Mouse (Mus musculus): ENCODE measurements at regions not wholly inside any gene's neighbourhood (a gene's known extent, or its start where the extent isn't known, plus 50 kb on each side); places are given as distances from the start of the nearest gene placed in this dataset.

DNA sequence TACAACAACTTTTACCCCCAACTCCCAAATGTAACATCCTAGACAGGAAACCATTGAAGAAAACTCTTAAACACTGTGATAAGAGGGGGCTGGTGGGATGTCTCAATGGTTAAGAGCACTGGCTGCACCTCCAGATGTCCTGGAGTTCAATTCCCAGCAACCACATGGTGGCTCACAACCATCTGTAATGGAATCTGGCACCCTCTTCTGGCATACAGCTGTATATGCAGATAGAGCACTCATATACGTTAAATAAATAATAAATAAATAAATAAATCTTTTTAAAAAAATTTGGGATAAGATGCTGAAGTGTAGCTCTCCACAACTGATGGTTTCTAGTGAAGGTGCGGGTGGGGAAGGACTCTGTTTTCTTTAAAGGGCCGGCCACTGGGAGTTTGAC, 69.3 kb downstream of the Kctd15 start:
- DNase-seq (ENCODE audit: low spot score in 2 of 2) = no peak
- intact Hi-C loops (cut with DNase I) = no loop called here

- intact Hi-C loops (cut with DNase I) = no loop called here
- DNase-seq (ENCODE audit: low spot score in 2 of 2) = no peak
These were observed 71.1 kb downstream of the Kctd15 start for GRCm38 (mm10) chr7:34585312-34585865.

DNA sequence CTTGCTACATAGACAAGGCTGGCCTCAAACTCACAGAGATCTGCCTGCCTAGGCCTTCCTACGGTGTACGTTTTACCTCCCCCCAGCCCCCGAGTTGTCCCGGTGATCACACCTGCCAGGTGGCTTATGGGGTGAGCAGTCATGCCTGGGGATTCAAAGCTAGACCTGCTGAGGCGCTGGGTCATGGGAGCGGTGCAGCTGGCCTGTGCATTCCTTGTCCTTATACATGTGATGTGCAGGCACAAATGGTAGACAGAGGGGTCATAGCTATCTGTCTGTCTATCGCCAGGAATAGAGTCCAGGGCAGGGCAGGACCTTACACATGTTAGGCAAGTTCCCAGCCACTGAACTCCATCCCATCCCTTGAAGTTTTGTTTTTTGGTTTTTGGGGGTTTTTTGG, 71.7 kb downstream of the Kctd15 start:
- intact Hi-C loops (cut with DNase I) = no loop called here
- no peak for DNase-seq (ENCODE audit: low spot score in 2 of 2)

- no peak for DNase-seq (ENCODE audit: low spot score in 2 of 2)
- intact Hi-C loops (cut with DNase I) = no loop called here
These were observed 75.7 kb downstream of the Kctd15 start for GRCm38 (mm10) chr7:34580866-34581265.

GRCm38 (mm10) chr7:34571295-34571694, 85.2 kb downstream of the Kctd15 start:
- intact Hi-C loops (cut with DNase I) = no loop called here
- no peak for DNase-seq (ENCODE audit: low spot score in 2 of 2)

DNA sequence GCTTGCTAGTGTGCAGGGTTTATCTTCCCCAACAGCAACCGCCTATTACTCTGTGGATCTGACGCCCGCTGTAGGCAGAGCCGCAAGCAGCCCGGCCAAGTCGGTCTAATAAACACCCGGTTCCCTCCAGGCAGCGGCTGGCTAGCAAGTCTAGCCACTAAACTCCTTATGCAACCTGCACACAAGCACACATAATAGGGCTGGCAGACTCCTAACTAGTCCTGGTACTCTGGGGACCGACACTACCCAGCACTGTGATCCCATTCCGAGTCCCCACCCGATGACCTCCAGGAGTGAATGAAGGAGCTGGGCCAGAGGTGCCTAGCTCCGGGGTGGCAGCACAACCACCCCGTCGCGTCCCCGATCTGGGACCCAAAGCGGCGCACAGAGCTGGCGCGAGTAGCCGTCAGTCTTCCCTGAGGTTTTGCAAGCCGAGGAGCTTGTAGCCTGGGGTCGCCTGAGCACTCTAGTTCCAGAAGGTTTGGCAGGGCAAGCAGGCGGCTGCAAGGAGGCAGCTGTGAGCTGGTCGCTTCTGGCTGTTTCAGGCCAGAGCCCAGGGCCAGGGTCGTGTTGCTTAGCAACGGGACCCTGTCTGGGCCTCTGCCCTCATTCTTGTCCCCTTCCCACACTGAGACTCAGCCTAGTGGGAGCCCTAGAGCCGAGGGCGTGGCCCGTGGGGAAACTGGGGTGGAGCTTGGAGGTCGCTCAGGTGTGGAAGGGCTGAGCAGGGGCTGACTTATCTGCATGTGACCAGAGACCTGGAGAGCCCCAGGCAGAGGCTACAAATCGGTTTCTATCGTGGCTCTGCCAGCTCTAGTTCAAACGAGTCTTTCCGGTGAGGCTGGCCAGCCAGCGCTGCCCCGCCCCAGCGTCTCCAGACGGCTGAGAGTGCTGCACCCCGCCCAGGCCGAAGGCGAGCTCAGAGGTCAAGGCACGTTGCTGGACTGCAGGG, 86.1 kb downstream of the Kctd15 start:
- intact Hi-C loops (cut with DNase I) = no loop called here
- DNase-seq (ENCODE audit: low spot score in 2 of 2) = peak; percentile 11 to 28

GRCm38 (mm10) chr7:34569747-34570113, 86.8 kb downstream of the Kctd15 start:
- intact Hi-C loops (cut with DNase I) = no loop called here

GRCm38 (mm10) chr7:34567575-34567974, 89.0 kb downstream of the Kctd15 start:
- intact Hi-C loops (cut with DNase I) = no loop called here
- no peak for DNase-seq (ENCODE audit: low spot score in 2 of 2)

More at GRCm38 (mm10) chr7:34569747-34570113, 86.8 kb downstream of the Kctd15 start:
- DNase-seq (ENCODE audit: low spot score in 2 of 2) = no peak

GRCm38 (mm10) chr7:34562160-34562559, 94.4 kb downstream of the Kctd15 start:
- DNase-seq (ENCODE audit: low spot score in 2 of 2) = no peak
- intact Hi-C loops (cut with DNase I) = loop anchor here (5.0 kb wide), 1 partner anchor 95 kb away; the partner anchor contains the start of gene Kctd15

- DNase-seq (ENCODE audit: low spot score in 2 of 2) = no peak
- intact Hi-C loops (cut with DNase I) = loop anchor here (10.0 kb wide), 1 partner anchor 64 kb away; no protein-coding TSS in a partner anchor
These were observed 97.8 kb downstream of the Kctd15 start for GRCm38 (mm10) chr7:34558615-34559343.

DNA sequence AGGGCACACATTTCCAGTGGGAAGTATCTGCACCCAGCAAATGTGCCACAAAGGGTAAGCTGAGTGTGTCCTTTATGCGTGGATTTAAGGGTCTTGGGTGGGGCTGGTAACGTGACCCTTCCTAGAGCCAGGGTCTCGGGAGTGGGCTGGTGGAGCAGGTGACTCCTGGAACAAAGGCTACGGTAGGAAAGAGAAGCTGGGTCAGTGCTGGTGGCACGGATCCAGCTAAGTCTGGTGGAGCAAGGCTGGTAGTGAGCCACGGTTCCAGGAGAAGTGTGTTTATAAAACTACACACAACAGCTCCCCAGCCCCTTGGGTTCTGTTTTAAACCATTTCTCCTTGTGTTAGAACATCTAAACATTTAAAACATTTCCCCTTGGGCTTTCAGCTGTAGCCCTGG, 101.3 kb downstream of the Kctd15 start:
- intact Hi-C loops (cut with DNase I) = loop anchor here (10.0 kb wide), 1 partner anchor 60 kb away; no protein-coding TSS in a partner anchor
- no peak for DNase-seq (ENCODE audit: low spot score in 2 of 2)

GRCm38 (mm10) chr7:34546609-34547316, 109.8 kb downstream of the Kctd15 start:
- intact Hi-C loops (cut with DNase I) = no loop called here
- DNase-seq (ENCODE audit: low spot score in 2 of 2) = no peak

GRCm38 (mm10) chr7:34545906-34546305, 110.6 kb downstream of the Kctd15 start:
- DNase-seq (ENCODE audit: low spot score in 2 of 2) = no peak
- intact Hi-C loops (cut with DNase I) = no loop called here

GRCm38 (mm10) chr7:34541906-34542305, 114.6 kb downstream of the Kctd15 start:
- no peak for DNase-seq (ENCODE audit: low spot score in 2 of 2)
- intact Hi-C loops (cut with DNase I) = no loop called here

- DNase-seq (ENCODE audit: low spot score in 2 of 2) = no peak
- intact Hi-C loops (cut with DNase I) = no loop called here
These were observed 115.5 kb downstream of the Kctd15 start for GRCm38 (mm10) chr7:34541000-34541399.

- intact Hi-C loops (cut with DNase I) = no loop called here
- DNase-seq (ENCODE audit: low spot score in 2 of 2) = no peak
These were observed 116.7 kb downstream of the Kctd15 start for GRCm38 (mm10) chr7:34539856-34540255.

DNA sequence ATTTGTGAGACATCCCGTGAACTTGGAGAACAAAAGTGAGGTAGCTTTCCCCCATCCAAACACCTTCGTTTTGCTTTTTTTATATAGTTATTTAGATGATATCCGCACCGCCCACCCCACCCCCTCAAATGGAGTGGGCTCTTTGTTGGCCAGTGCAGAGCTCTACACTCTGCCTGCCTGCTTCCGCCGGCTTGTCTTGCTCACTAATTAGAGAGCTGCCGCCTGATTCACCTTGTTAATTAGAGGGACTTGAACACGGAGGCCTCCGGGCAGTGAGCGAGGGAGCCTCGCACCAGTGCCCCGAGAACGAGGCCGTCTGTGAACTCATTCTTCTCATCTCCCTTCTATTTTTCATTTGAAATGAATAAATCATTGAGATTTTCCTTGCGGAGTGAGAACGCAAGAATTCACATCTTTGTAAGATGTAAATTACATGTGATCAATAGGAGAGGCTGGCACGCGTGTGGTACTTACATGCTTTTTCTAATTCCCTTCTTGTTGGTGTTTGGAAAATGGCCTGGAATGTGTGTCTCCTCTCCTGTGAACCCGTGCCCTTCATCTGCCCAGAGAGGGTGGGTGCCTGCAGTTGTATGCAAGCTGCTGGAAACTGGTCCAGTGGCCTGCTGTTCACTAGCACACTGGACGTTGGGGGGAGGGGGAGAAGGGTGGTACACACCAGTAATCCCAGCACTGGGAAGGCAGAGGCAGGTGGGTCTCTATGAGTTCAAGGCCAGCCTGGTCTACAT, 118.0 kb downstream of the Kctd15 start:
- DNase-seq (ENCODE audit: low spot score in 2 of 2) = no peak
- intact Hi-C loops (cut with DNase I) = no loop called here

DNA sequence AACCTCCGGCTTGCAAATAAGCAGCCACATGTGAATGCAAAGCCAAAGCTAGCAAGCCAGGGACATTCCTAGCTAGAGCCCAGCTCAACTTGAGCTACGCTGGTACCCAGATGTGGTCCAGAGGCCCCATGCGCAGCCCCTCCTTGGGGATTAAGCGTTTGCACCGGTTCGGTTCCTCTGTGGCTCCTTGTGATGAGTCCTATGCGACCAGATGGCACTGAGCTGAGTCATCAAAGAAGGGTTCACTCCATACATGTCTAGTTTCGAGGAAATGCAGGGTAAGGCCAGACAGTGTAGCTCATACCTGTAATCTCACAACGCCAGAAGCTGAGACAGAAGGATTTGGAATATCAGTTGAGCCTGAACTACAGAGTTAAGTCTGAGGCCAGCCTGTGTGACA, 119.4 kb downstream of the Kctd15 start:
- intact Hi-C loops (cut with DNase I) = no loop called here
- no peak for DNase-seq (ENCODE audit: low spot score in 2 of 2)

- DNase-seq (ENCODE audit: low spot score in 2 of 2) = no peak
- intact Hi-C loops (cut with DNase I) = no loop called here
These were observed 122.3 kb downstream of the Kctd15 start for GRCm38 (mm10) chr7:34534241-34534640.
